Mouse (Mus musculus) liver, adult 2 months (tissue): ENCODE measurements around the gene Rpl6. TPM values are rescaled to one million over a fixed set of nuclear protein-coding genes. Genes with fewer than 3 reads are reported as not detected.

Source experiments
- DNase-seq: peaks from one replicate; pipeline ENCODE4 v3.0.0-alpha.2; 2011; ENCODE audit warnings: low read depth, low spot score; ENCODE audit errors: extremely low read depth
- H3K27ac ChIP-seq: fragments of 200-500 bp; replicated peaks from 2 replicates; pipeline ENCODE4 v1.5.1; 2012; ENCODE audit warnings: low read depth, mild to moderate bottlenecking, control low read depth, inconsistent platforms, low read length; ENCODE audit not compliant: insufficient read depth
- H3K27me3 ChIP-seq: fragments of 200-500 bp; 2 replicates; pipeline ENCODE4 v1.6.1; 2012; ENCODE audit warnings: mild to moderate bottlenecking, moderate library complexity, low read length, inconsistent platforms; ENCODE audit not compliant: control insufficient read depth, insufficient read depth
- H3K36me3 ChIP-seq: fragments of 200-500 bp; 2 replicates; pipeline ENCODE4 v1.6.1; 2012; ENCODE audit warnings: low read length, inconsistent platforms; ENCODE audit not compliant: control insufficient read depth, insufficient read depth
- H3K4me1 ChIP-seq: fragments of 200-500 bp; 2 replicates; pipeline ENCODE4 v1.6.1; 2011; ENCODE audit warnings: low read length; ENCODE audit not compliant: control insufficient read depth, insufficient read depth
- H3K4me3 ChIP-seq: fragments of 200-500 bp; 2 replicates; pipeline ENCODE4 v1.5.1; 2011; ENCODE audit warnings: low read depth, mild to moderate bottlenecking, control low read depth, low read length, moderate library complexity; ENCODE audit not compliant: insufficient read depth
- H3K79me2 ChIP-seq: fragments of 200-500 bp; 2 replicates; pipeline ENCODE4 v1.6.1; 2012; ENCODE audit warnings: inconsistent platforms, mild to moderate bottlenecking, low read length, moderate library complexity; ENCODE audit not compliant: control insufficient read depth, insufficient read depth
- H3K9ac ChIP-seq: fragments of 200-500 bp; 2 replicates; pipeline ENCODE4 v1.6.1; 2012; ENCODE audit warnings: low read depth, mild to moderate bottlenecking, control low read depth, inconsistent platforms, low read length
- CTCF ChIP-seq: fragments of 200-500 bp; IDR thresholded peaks from 2 replicates; pipeline ENCODE4 v1.5.1; 2011; ENCODE audit warnings: low read depth, low read length, control low read depth
- POLR2A ChIP-seq: fragments of 200-500 bp; IDR thresholded peaks from 2 replicates; pipeline ENCODE4 v1.6.1; 2011; ENCODE audit warnings: low read length, control low read depth; ENCODE audit not compliant: insufficient read depth; ENCODE audit errors: extremely low read depth
- WGBS: fragments of 180-500 bp; shearing (Covaris S2); methylation state at CpG from one replicate; pipeline ENCODE4 v1.1.7; 2018; 5-methylcytosine and 5-hydroxymethylcytosine counted together
- polyA plus RNA-seq: library from polyadenylated mRNA; depleted of rRNA; stranded (reverse); fragments of >200 nt; gene quantifications from 2 replicates; pipeline ENCODE4 v1.2.3, GENCODE M21; 2012
- total RNA-seq: library from RNA; depleted of rRNA; stranded (reverse); fragments of >200 nt; gene quantifications from 2 replicates; pipeline ENCODE4 v1.2.3, GENCODE M21; 2014

Rpl6 gene
- total and polyA plus RNA-seq, 2 experiments: 135 to 146 TPM

DNA sequence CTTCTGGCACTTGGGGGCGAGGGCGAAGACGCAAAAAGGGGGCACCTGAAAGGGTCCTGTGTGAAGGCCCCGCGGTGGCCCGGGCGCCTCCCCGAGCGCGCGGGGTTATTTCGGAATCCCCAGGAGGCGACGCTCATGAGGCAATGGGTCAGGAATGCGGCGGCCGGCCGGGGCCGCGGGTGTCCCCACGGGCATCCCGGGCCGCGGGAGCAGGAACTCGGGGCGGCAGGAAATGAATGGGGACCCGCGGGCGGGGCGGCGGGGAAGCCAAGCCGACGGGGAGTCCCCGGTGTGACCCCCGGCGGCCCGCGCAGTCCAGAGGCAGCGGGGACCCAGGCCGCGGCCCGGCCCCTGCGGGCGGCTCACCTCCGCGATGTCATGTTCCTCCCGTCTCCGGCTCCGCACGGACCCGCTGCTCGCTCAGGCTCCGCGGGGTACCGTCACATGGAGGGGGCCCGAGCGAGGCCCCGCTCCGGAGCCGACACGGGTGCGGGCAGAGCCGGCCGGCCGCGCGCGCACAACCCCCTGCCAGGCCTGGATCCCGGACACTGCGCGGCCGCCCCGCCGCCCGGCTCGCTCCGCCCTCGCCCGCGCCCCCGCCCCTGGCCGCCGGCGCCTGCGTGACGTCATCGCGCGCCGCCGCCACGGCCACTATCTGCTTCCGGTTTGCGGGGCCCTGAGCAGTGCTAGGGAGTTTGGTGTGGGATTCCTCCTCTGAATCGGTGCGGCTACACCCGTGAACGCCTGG is 13.3 kb upstream of the Rpl6 start, which contains the start of gene Ptpn11:
Gene Ptpn11 (minus strand): TSS at position 562 of the 748 bp plus-strand sequence.
- Histone ChIP-seq H3K4me3 (peak within 1 kb of the TSS; percentile 96), H3K36me3 (no peaks in the 10 kb centered on the region), H3K27ac (peak within 1 kb of the TSS; percentile 65), H3K27me3 (no peaks in the 10 kb centered on the region), H3K9ac (peak within 1 kb of the TSS; percentile 98), H3K79me2 (peaks cover 30% of the 10 kb centered on the region), H3K4me1 (peaks cover 10% of the 10 kb centered on the region)
- no peak for TF ChIP-seq CTCF
- peak; percentile 58; the same call in 1 of the 2 replicates for TF ChIP-seq POLR2A
- DNase-seq: peak; percentile 37
- WGBS: under 1% methylated on average over 93 of the region's 98 CpGs

DNA sequence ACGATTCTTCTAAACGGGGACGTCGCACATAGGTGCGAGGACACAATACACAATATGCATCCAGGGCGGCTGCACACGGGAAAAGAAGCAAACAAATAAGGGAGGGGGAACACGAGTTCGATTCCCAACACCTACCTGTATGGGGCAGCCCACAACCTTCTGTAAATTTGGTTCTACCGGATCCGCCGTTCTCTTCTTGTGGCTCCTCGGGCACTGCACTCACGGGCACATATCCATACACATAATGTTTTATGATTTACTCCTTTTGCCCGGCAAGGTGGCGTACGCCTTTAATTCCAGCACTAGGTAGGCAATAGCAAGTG is 12.7 kb upstream of the Rpl6 start:
- WGBS: 12% methylated on average over 17 of the region's 17 CpGs
- Histone ChIP-seq H3K27me3 (no peaks in the 10 kb centered on the region), H3K79me2 (peaks cover 30% of the 10 kb centered on the region), H3K9ac (peak overlapping the region; percentile 98), H3K4me1 (peaks cover 10% of the 10 kb centered on the region), H3K4me3 (peak overlapping the region; percentile 96), H3K36me3 (no peaks in the 10 kb centered on the region), H3K27ac (peak overlapping the region; percentile 64)
- TF ChIP-seq POLR2A (no peak), CTCF (no peak)
- DNase-seq: no peak

DNA sequence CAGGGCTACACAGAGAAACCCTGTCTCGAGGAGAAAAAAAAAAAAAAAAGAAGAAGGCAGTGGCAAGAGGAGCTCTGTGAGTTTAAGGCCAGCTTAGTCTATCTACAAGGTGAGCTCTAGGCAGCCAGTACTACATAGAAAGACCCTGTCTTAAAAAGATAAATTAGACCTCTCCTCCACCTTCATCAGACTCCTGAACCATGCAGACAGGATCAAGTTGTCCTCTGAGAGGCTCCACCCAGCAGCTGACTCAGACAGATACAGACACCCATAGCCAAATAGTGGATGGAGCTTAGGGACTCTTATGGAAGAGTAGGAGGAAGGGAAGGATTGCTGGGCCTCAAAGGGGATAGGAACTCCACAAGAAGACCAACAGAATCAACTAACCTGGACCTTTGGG is 10.1 kb upstream of the Rpl6 start:
- no peaks in the 10 kb centered on the region for H3K27me3 ChIP-seq
- H3K9ac ChIP-seq: no peak overlapping the region
- TF ChIP-seq CTCF (no peak), POLR2A (no peak)
- peaks cover 8% of the 10 kb centered on the region for H3K4me1 ChIP-seq
- no peak overlapping the region for H3K27ac ChIP-seq
- no peaks in the 10 kb centered on the region for H3K36me3 ChIP-seq
- H3K4me3 ChIP-seq: no peak overlapping the region
- WGBS: 44% methylated on average over 1 of the region's 1 CpGs
- no peak for DNase-seq
- peaks cover 8% of the 10 kb centered on the region; the same call in 1 of the 2 replicates for H3K79me2 ChIP-seq

DNA sequence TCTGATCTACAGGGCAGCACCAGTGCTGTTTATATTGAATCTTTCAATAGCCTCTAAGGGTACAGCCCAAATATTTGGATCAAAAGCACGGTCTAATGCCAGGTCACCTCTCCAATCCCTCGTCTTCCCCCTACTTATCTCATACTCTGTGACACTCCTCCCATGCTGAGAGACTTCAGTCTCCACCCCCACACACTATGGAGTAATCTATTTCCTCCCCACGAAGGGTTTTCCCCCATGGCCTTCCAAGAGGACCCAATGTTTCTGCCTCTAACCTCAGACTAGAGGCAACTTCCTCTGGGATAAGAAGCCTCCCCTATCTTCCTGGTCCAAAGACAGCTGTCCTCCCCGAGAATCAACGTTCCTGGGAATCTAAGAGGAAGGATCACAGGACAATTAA is 7.5 kb upstream of the Rpl6 start:
- no peaks in the 10 kb centered on the region for H3K36me3 ChIP-seq
- no peak overlapping the region for H3K9ac ChIP-seq
- TF ChIP-seq POLR2A: no peak
- no peak for TF ChIP-seq CTCF
- H3K27ac ChIP-seq: no peak overlapping the region
- WGBS: 53% methylated on average over 5 of the region's 5 CpGs
- H3K4me1 ChIP-seq: no peaks in the 10 kb centered on the region
- DNase-seq: no peak
- H3K27me3 ChIP-seq: no peaks in the 10 kb centered on the region
- no peak overlapping the region for H3K4me3 ChIP-seq
- no peaks in the 10 kb centered on the region for H3K79me2 ChIP-seq

- H3K36me3 ChIP-seq: no peaks in the 10 kb centered on the region
- no peak for DNase-seq
- H3K79me2 ChIP-seq: no peaks in the 10 kb centered on the region
- WGBS: 70% methylated on average over 2 of the region's 2 CpGs
- H3K4me1 ChIP-seq: no peaks in the 10 kb centered on the region
- H3K27me3 ChIP-seq: no peaks in the 10 kb centered on the region
- TF ChIP-seq POLR2A: no peak
- TF ChIP-seq CTCF: no peak
- H3K9ac ChIP-seq: no peak overlapping the region
- no peak overlapping the region for H3K27ac ChIP-seq
- H3K4me3 ChIP-seq: no peak overlapping the region
Measured at GRCm38 (mm10) chr5:121197337-121197736, 6.9 kb upstream of the Rpl6 start.

GRCm38 (mm10) chr5:121198376-121198775 is 5.9 kb upstream of the Rpl6 start:
- WGBS: 83% methylated on average over 5 of the region's 5 CpGs
- H3K27ac ChIP-seq: no peak overlapping the region

More at GRCm38 (mm10) chr5:121198376-121198775, 5.9 kb upstream of the Rpl6 start:
- no peak overlapping the region for H3K9ac ChIP-seq
- H3K79me2 ChIP-seq: no peaks in the 10 kb centered on the region
- no peaks in the 10 kb centered on the region for H3K4me1 ChIP-seq
- TF ChIP-seq CTCF: no peak
- no peak for TF ChIP-seq POLR2A
- no peak for DNase-seq
- H3K4me3 ChIP-seq: no peak overlapping the region
- no peaks in the 10 kb centered on the region for H3K36me3 ChIP-seq
- no peaks in the 10 kb centered on the region for H3K27me3 ChIP-seq
